Mouse (Mus musculus): Measurements from ENCODE around the gene Fat1.
A peak's percentile ranks its signal among the peaks of the same experiment; 100 is the strongest.
"Not testable (repeated sequence)": the region's sequence is repeated elsewhere in the genome, so short reads cannot be mapped to it uniquely, and the experiment has no call there.

Fat1 gene

GRCm38 (mm10) chr8:45064197-45064869 lies 129.1 kb downstream of the Fat1 start:
- no peak for DNase-seq (ENCODE audit: low spot score in 2 of 2)

GRCm38 (mm10) chr8:45065391-45065790 lies 130.1 kb downstream of the Fat1 start:
- not testable (repeated sequence) for DNase-seq (ENCODE audit: low spot score in 2 of 2)

GRCm38 (mm10) chr8:45068759-45069386 lies 133.6 kb downstream of the Fat1 start, which contains the start of gene Mtnr1a:
Gene Mtnr1a, plus strand, starts transcription at chr8:45069137.
- DNase-seq (ENCODE audit: low spot score in 2 of 2): peak; percentile 30 to 77

- DNase-seq (ENCODE audit: low spot score in 2 of 2): no peak
Measured at GRCm38 (mm10) chr8:45070949-45071348, 135.7 kb downstream of the Fat1 start.

GRCm38 (mm10) chr8:45080850-45081249 lies 145.6 kb downstream of the Fat1 start:
- no peak for DNase-seq (ENCODE audit: low spot score in 2 of 2)

GRCm38 (mm10) chr8:45093599-45093998 lies 158.4 kb downstream of the Fat1 start:
- DNase-seq (ENCODE audit: low spot score in 2 of 2): no peak
